Mouse (Mus musculus) E14TG2a.4 (cell line): ENCODE measurements at regions not wholly inside any gene's neighbourhood (a gene's known extent, or its start where the extent isn't known, plus 50 kb on each side); places are given as distances from the start of the nearest gene placed in this dataset.

ENCODE experiments used
- H3K27me3 ChIP-seq: 2 replicates; pipeline ENCODE4 v1.6.1; 2014; ENCODE audit warnings: low read length, control low read depth; ENCODE audit not compliant: insufficient read depth
- H3K36me3 ChIP-seq: 2 replicates; pipeline ENCODE4 v1.6.1; 2014; ENCODE audit warnings: low read length, control low read depth; ENCODE audit not compliant: insufficient read depth
- H3K4me1 ChIP-seq: replicated peaks from 2 replicates; pipeline ENCODE4 v1.6.1; 2014; ENCODE audit warnings: low read depth, low read length, control low read depth
- H3K4me3 ChIP-seq: replicated peaks from 2 replicates; pipeline ENCODE4 v1.5.1; 2014; ENCODE audit warnings: mild to moderate bottlenecking, low read length
- H3K9me3 ChIP-seq: 2 replicates; pipeline ENCODE4 v1.6.1; 2014; ENCODE audit warnings: low read length, control low read depth
- CTCF ChIP-seq: conservative IDR thresholded peaks from 2 replicates; pipeline ENCODE4 v1.5.1; 2014; ENCODE audit warnings: low read length
- NANOG ChIP-seq: IDR thresholded peaks from 2 replicates; pipeline ENCODE4 v1.6.1; 2014; ENCODE audit warnings: borderline replicate concordance, low read length, mixed read lengths
- POU5F1 ChIP-seq: IDR thresholded peaks from 2 replicates; pipeline ENCODE4 v1.6.1; 2014; ENCODE audit warnings: low read length, borderline replicate concordance

GRCm38 (mm10) chr2:106200130-106200529, 196.8 kb upstream of the Dnajc24 start:
- TF ChIP-seq CTCF (peak; percentile 37), POU5F1 (no peak)
- Histone ChIP-seq H3K9me3 (peaks cover 11% of the 10 kb centered on the region), H3K4me3 (no peak overlapping the region), H3K4me1 (no peaks in the 10 kb centered on the region), H3K27me3 (no peaks in the 10 kb centered on the region), H3K36me3 (no peaks in the 10 kb centered on the region)

GRCm38 (mm10) chr2:106195170-106195569, 191.8 kb upstream of the Dnajc24 start:
- TF ChIP-seq POU5F1 (no peak), NANOG (no peak), CTCF (no peak)
- no peak overlapping the region for H3K4me3 ChIP-seq
- H3K4me1 ChIP-seq = peaks cover 8% of the 10 kb centered on the region
- no peaks in the 10 kb centered on the region for H3K36me3 ChIP-seq
- peaks cover 3% of the 10 kb centered on the region for H3K9me3 ChIP-seq
- H3K27me3 ChIP-seq = no peaks in the 10 kb centered on the region

- Histone ChIP-seq H3K4me3 (no peak overlapping the region), H3K27me3 (no peaks in the 10 kb centered on the region), H3K36me3 (no peaks in the 10 kb centered on the region), H3K4me1 (peaks cover 8% of the 10 kb centered on the region), H3K9me3 (no peaks in the 10 kb centered on the region)
- TF ChIP-seq CTCF (peak; percentile 56), POU5F1 (no peak)
These were observed 191.1 kb upstream of the Dnajc24 start for GRCm38 (mm10) chr2:106194369-106195023.

- Histone ChIP-seq H3K9me3 (no peaks in the 10 kb centered on the region), H3K4me3 (no peak overlapping the region), H3K4me1 (peaks cover 8% of the 10 kb centered on the region), H3K36me3 (no peaks in the 10 kb centered on the region), H3K27me3 (no peaks in the 10 kb centered on the region)
- no peak for TF ChIP-seq NANOG
- TF ChIP-seq CTCF = no peak
- no peak for TF ChIP-seq POU5F1
These were observed 190.6 kb upstream of the Dnajc24 start for GRCm38 (mm10) chr2:106193889-106194347.

GRCm38 (mm10) chr2:106190579-106191322, 187.4 kb upstream of the Dnajc24 start:
- no peaks in the 10 kb centered on the region for H3K9me3 ChIP-seq
- TF ChIP-seq NANOG = no peak
- TF ChIP-seq CTCF = no peak
- no peak for TF ChIP-seq POU5F1
- H3K4me1 ChIP-seq = peaks cover 8% of the 10 kb centered on the region
- no peaks in the 10 kb centered on the region for H3K27me3 ChIP-seq
- no peak overlapping the region for H3K4me3 ChIP-seq
- no peaks in the 10 kb centered on the region for H3K36me3 ChIP-seq

- TF ChIP-seq CTCF = no peak
- TF ChIP-seq NANOG = no peak
- no peak for TF ChIP-seq POU5F1
- Histone ChIP-seq H3K9me3 (no peaks in the 10 kb centered on the region), H3K27me3 (no peaks in the 10 kb centered on the region), H3K36me3 (no peaks in the 10 kb centered on the region), H3K4me3 (no peak overlapping the region), H3K4me1 (no peaks in the 10 kb centered on the region)
These were observed 180.3 kb upstream of the Dnajc24 start for GRCm38 (mm10) chr2:106183651-106184050.

GRCm38 (mm10) chr2:106182051-106182450, 178.7 kb upstream of the Dnajc24 start:
- Histone ChIP-seq H3K4me1 (no peaks in the 10 kb centered on the region), H3K4me3 (no peak overlapping the region), H3K9me3 (no peaks in the 10 kb centered on the region), H3K27me3 (no peaks in the 10 kb centered on the region), H3K36me3 (no peaks in the 10 kb centered on the region)
- TF ChIP-seq NANOG = no peak
- no peak for TF ChIP-seq POU5F1
- TF ChIP-seq CTCF = no peak

GRCm38 (mm10) chr2:106162681-106163080, 159.3 kb upstream of the Dnajc24 start:
- no peaks in the 10 kb centered on the region for H3K36me3 ChIP-seq
- no peak for TF ChIP-seq POU5F1
- TF ChIP-seq NANOG = no peak
- H3K4me1 ChIP-seq = no peaks in the 10 kb centered on the region
- no peak overlapping the region for H3K4me3 ChIP-seq
- no peaks in the 10 kb centered on the region for H3K9me3 ChIP-seq
- no peaks in the 10 kb centered on the region for H3K27me3 ChIP-seq

- no peaks in the 10 kb centered on the region for H3K9me3 ChIP-seq
- no peaks in the 10 kb centered on the region for H3K36me3 ChIP-seq
- H3K27me3 ChIP-seq = no peaks in the 10 kb centered on the region
- no peak overlapping the region for H3K4me3 ChIP-seq
- TF ChIP-seq NANOG = no peak
- TF ChIP-seq CTCF = no peak
- TF ChIP-seq POU5F1 = no peak
- H3K4me1 ChIP-seq = no peaks in the 10 kb centered on the region
These were observed 158.5 kb upstream of the Dnajc24 start for GRCm38 (mm10) chr2:106161877-106162276.
